ENCODE assay signal across 13 mouse cellular contexts in genomic region chr13:81856072-81856471, GRCm38 (mm10).
DNase-seq lines count a peak whose midpoint lies in the region; ATAC-seq lines count a peak whose summit lies in the region.
"Had no signal": no experiment of that assay in that cellular context is flagged by ENCODE, and none has a peak within 500 bp of the region (broad histone marks: within the 10 kb centered on the region; RNA-seq: fewer than 3 reads in every experiment).

No protein-coding gene starts in this region.

- 14% methylated on average over 4 of the region's 4 CpGs for WGBS in heart, embryonic 16.5 days

- peak; percentile 54 to 58 for DNase-seq in right cerebral cortex, adult 2 months (ENCODE audit: low spot score in 2 of 2)
- DNase-seq in right cerebral cortex, postnatal 4 days = no peak
- DNase-seq in layer of hippocampus, postnatal 14 days (ENCODE audit: low spot score in 2 of 2) = peak; percentile 16 to 71
- no peak for DNase-seq in ovary, adult 18-20 months (ENCODE audit: low spot score)
- DNase-seq: adrenal gland, postnatal 10 days; cerebellum, adult 18-20 months; liver had no signal

- H3K27me3 ChIP-seq in heart, embryonic 16.5 days (ENCODE audit: control insufficient read depth, insufficient read depth, low read length) = no peaks in the 10 kb centered on the region

- H3K4me1 ChIP-seq in heart, embryonic 16.5 days (ENCODE audit: control insufficient read depth, insufficient read depth, low read length) = peaks cover 10% of the 10 kb centered on the region

- H3K9ac ChIP-seq in heart, embryonic 16.5 days (ENCODE audit: low read length) = no peak overlapping the region

- peak; percentile 74 for ATAC-seq in heart, embryonic 16.5 days (replicated peaks; ENCODE audit: extremely low read depth, insufficient read depth, low FRiP score)
- ATAC-seq in monocyte, adult 5-6 weeks (replicated peaks; ENCODE audit: insufficient number of reproducible peaks, low FRiP score, low TSS enrichment, poor library complexity, severe bottlenecking) = no peak
- ATAC-seq in megakaryocyte, adult 5-6 weeks (ENCODE audit: poor library complexity, severe bottlenecking) = no peak
- ATAC-seq: hindbrain, postnatal 0 days; midbrain, embryonic 16.5 days had no signal

- H3K27ac ChIP-seq in heart, embryonic 16.5 days (ENCODE audit: low read length) = peak overlapping the region; percentile 73
- H3K27ac ChIP-seq: hindbrain, postnatal 0 days; kidney, postnatal 0 days had no signal

- H3K36me3 ChIP-seq in heart, embryonic 16.5 days (ENCODE audit: control insufficient read depth, insufficient read depth) = no peaks in the 10 kb centered on the region

- peak overlapping the region; percentile 49 for H3K4me2 ChIP-seq in heart, embryonic 16.5 days (ENCODE audit: low read depth, low read length)

- H3K4me3 ChIP-seq in heart, embryonic 16.5 days (ENCODE audit: low read length) = no peak overlapping the region

- H3K9me3 ChIP-seq in heart, embryonic 16.5 days (replicated peaks; ENCODE audit: control insufficient read depth, low read length) = no peaks in the 10 kb centered on the region

Comparison
In these comparisons a context has a peak if more than half of its experiments do, and no peak if none do; other contexts are left out.
1. DNase-seq: peak in right cerebral cortex, adult 2 months (2 of 2) and layer of hippocampus, postnatal 14 days (2 of 2); none in right cerebral cortex, postnatal 4 days (single experiment) and ovary, adult 18-20 months (single experiment).